Comparison of ENCODE assay signal across 9 mouse cellular contexts in genomic region chr11:56116553-56117232, GRCm38 (mm10).
DNase-seq lines count a peak whose midpoint lies in the region; ATAC-seq and TF ChIP-seq lines count a peak whose summit lies in the region.
"Had no signal": no experiment of that assay in that cellular context is flagged by ENCODE, and none has a peak within 500 bp of the region (broad histone marks: within the 10 kb centered on the region; RNA-seq: fewer than 3 reads in every experiment).

No protein-coding gene starts in this region.

- H3K9ac ChIP-seq in kidney, postnatal 0 days (ENCODE audit: low read depth, low read length): no peak overlapping the region
- H3K9ac ChIP-seq in kidney, embryonic 16.5 days (replicated peaks; ENCODE audit: low read length): no peak overlapping the region
- no peak overlapping the region for H3K9ac ChIP-seq in forebrain, embryonic 11.5 days (ENCODE audit: low read length)
- no peak overlapping the region for H3K9ac ChIP-seq in midbrain, embryonic 16.5 days (ENCODE audit: low read depth, low read length)
- H3K9ac ChIP-seq: limb, embryonic 12.5 days had no signal

- 53% methylated on average over 12 of the region's 12 CpGs for WGBS in kidney, postnatal 0 days
- 46% methylated on average over 12 of the region's 12 CpGs for WGBS in kidney, embryonic 16.5 days
- 56% methylated on average over 12 of the region's 12 CpGs for WGBS in forebrain, embryonic 11.5 days
- WGBS in large intestine, adult 2 months: 49% methylated on average over 12 of the region's 12 CpGs
- WGBS in midbrain, embryonic 16.5 days: 52% methylated on average over 12 of the region's 12 CpGs

- ATAC-seq in kidney, postnatal 0 days (replicated peaks; ENCODE audit: low FRiP score, low read depth): no peak
- ATAC-seq in kidney, embryonic 16.5 days (ENCODE audit: low FRiP score, low TSS enrichment): no peak
- no peak for ATAC-seq in forebrain, embryonic 11.5 days (replicated peaks; ENCODE audit: low FRiP score)
- ATAC-seq in midbrain, embryonic 16.5 days: peak; percentile 56; the same call in 1 of the 2 replicates

- no peaks in the 10 kb centered on the region for H3K27me3 ChIP-seq in kidney, postnatal 0 days (ENCODE audit: insufficient read depth, low read length)
- H3K27me3 ChIP-seq in kidney, embryonic 16.5 days (ENCODE audit: insufficient read depth, low read length): no peaks in the 10 kb centered on the region
- H3K27me3 ChIP-seq in forebrain, embryonic 11.5 days (ENCODE audit: control insufficient read depth, insufficient read depth, low read length): no peaks in the 10 kb centered on the region
- H3K27me3 ChIP-seq in midbrain, embryonic 16.5 days (ENCODE audit: control insufficient read depth, insufficient read depth, low read depth, low read length): no peaks in the 10 kb centered on the region

- H3K4me2 ChIP-seq in kidney, postnatal 0 days (ENCODE audit: low read length): no peak overlapping the region
- H3K4me2 ChIP-seq in kidney, embryonic 16.5 days (replicated peaks; ENCODE audit: low read depth, low read length): no peak overlapping the region
- no peak overlapping the region for H3K4me2 ChIP-seq in forebrain, embryonic 11.5 days (ENCODE audit: low read depth, low read length, severe bottlenecking)
- no peak overlapping the region for H3K4me2 ChIP-seq in midbrain, embryonic 16.5 days (ENCODE audit: low read length)
- H3K4me2 ChIP-seq: limb, embryonic 12.5 days had no signal

- no peaks in the 10 kb centered on the region for H3K9me3 ChIP-seq in kidney, postnatal 0 days (replicated peaks; ENCODE audit: low read length)
- H3K9me3 ChIP-seq in kidney, embryonic 16.5 days (ENCODE audit: low read length): no peaks in the 10 kb centered on the region
- no peaks in the 10 kb centered on the region for H3K9me3 ChIP-seq in forebrain, embryonic 11.5 days (ENCODE audit: control insufficient read depth, low read length)
- no peaks in the 10 kb centered on the region for H3K9me3 ChIP-seq in midbrain, embryonic 16.5 days (replicated peaks; ENCODE audit: control insufficient read depth, low read length, poor library complexity, severe bottlenecking)
- H3K9me3 ChIP-seq: limb, embryonic 12.5 days had no signal

- peak; percentile 70 for TF ChIP-seq CTCF in kidney, postnatal 0 days (IDR thresholded peaks at IDR 0.05; ENCODE audit: low read depth)

- H3K4me3 ChIP-seq in kidney, postnatal 0 days (replicated peaks; ENCODE audit: low read depth, low read length): no peak overlapping the region
- no peak overlapping the region for H3K4me3 ChIP-seq in kidney, embryonic 16.5 days (ENCODE audit: low read length)
- H3K4me3 ChIP-seq in forebrain, embryonic 11.5 days (ENCODE audit: low read depth, low read length): no peak overlapping the region
- no peak overlapping the region for H3K4me3 ChIP-seq in midbrain, embryonic 16.5 days (ENCODE audit: low read depth, low read length)
- H3K4me3 ChIP-seq: limb, embryonic 12.5 days had no signal

- H3K4me1 ChIP-seq in kidney, postnatal 0 days (replicated peaks; ENCODE audit: insufficient read depth, low read length): no peaks in the 10 kb centered on the region
- no peaks in the 10 kb centered on the region for H3K4me1 ChIP-seq in kidney, embryonic 16.5 days (ENCODE audit: insufficient read depth, low read length)
- H3K4me1 ChIP-seq in forebrain, embryonic 11.5 days (replicated peaks; ENCODE audit: control insufficient read depth, insufficient read depth, low read length): no peaks in the 10 kb centered on the region
- no peaks in the 10 kb centered on the region for H3K4me1 ChIP-seq in midbrain, embryonic 16.5 days (ENCODE audit: control insufficient read depth, insufficient read depth, low read length)
- H3K4me1 ChIP-seq: limb, embryonic 12.5 days had no signal

- no peaks in the 10 kb centered on the region for H3K36me3 ChIP-seq in kidney, postnatal 0 days (ENCODE audit: insufficient read depth, low read length)
- H3K36me3 ChIP-seq in kidney, embryonic 16.5 days (ENCODE audit: insufficient read depth, low read length): no peaks in the 10 kb centered on the region
- no peaks in the 10 kb centered on the region for H3K36me3 ChIP-seq in forebrain, embryonic 11.5 days (ENCODE audit: control insufficient read depth, insufficient read depth, low read length)
- H3K36me3 ChIP-seq in midbrain, embryonic 16.5 days (ENCODE audit: control insufficient read depth, insufficient read depth, low read length): no peaks in the 10 kb centered on the region
- H3K36me3 ChIP-seq: limb, embryonic 12.5 days had no signal

- DNase-seq in kidney, postnatal 0 days (ENCODE audit: low spot score): peak; percentile 61
- DNase-seq in adipocyte (ENCODE audit: low spot score): peak; percentile 22
- DNase-seq in forebrain, embryonic 11.5 days (ENCODE audit: low spot score): peak; percentile 53
- peak; percentile 13 for DNase-seq in large intestine, adult 2 months (ENCODE audit: low read depth, low spot score)
- no peak for DNase-seq in natural killer cell, adult 2 months (ENCODE audit: low spot score in 2 of 2)
- no peak for DNase-seq in gastrocnemius, postnatal 10 days

- H3K27ac ChIP-seq in kidney, postnatal 0 days: no peak overlapping the region
- H3K27ac ChIP-seq in kidney, embryonic 16.5 days (ENCODE audit: low read length): no peak overlapping the region
- no peak overlapping the region for H3K27ac ChIP-seq in forebrain, embryonic 11.5 days (ENCODE audit: low read depth, low read length)
- no peak overlapping the region for H3K27ac ChIP-seq in midbrain, embryonic 16.5 days (ENCODE audit: low read length)
- H3K27ac ChIP-seq: limb, embryonic 12.5 days had no signal

Comparison
In these comparisons a context has a peak if more than half of its experiments do, and no peak if none do; other contexts are left out.
1. DNase-seq: peak in kidney, postnatal 0 days (single experiment), adipocyte (single experiment), forebrain, embryonic 11.5 days (single experiment) and large intestine, adult 2 months (single experiment); none in natural killer cell, adult 2 months (0 of 2) and gastrocnemius, postnatal 10 days (single experiment).